Mouse (Mus musculus) Patski (cell line): ENCODE data around the gene Slc27a1. TPM values are rescaled to one million over a fixed set of nuclear protein-coding genes. Genes with fewer than 3 reads are reported as not detected.

Source experiments
- ATAC-seq: fragments of 100-300 bp; one replicate; pipeline ENCODE4 v1.8.0; 2021
- CTCF ChIA-PET: fragments of 350-600 bp; sonication (Branson Sonifier 250); formaldehyde crosslinking; loops from one replicate; lab custom pipeline; 2022; ENCODE audit warnings: inconsistent platforms; lab: Charles Lee
- POLR2A ChIA-PET: fragments of 350-600 bp; sonication (Branson Sonifier 250); formaldehyde crosslinking; loops from one replicate; lab custom pipeline; 2022; ENCODE audit warnings: antibody characterized with exemption, inconsistent platforms; lab: Charles Lee
- DNase-seq: peaks from one replicate; pipeline ENCODE4 v3.0.0-alpha.2; 2011; ENCODE audit warnings: low read depth, low spot score
- H3K27me3 ChIP-seq: fragments of 371-371 bp; one replicate; pipeline ENCODE4 v1.5.1; 2021
- CTCF ChIP-seq: fragments of 100-300 bp; IDR thresholded peaks from one replicate; pipeline ENCODE4 v1.5.1; 2021
- in situ Hi-C: fragments of 300-500 bp; cut with MboI; formaldehyde crosslinking; loops from 3 replicates; pipeline ENCODE4 v1.11.1; 2018; ENCODE audit warnings: low pct_unique_long_range_greater_than_20kb, mixed read lengths
- polyA plus RNA-seq: library from polyadenylated mRNA; unstranded; gene quantifications from one replicate; pipeline ENCODE4 v1.2.3, GENCODE M21; 2021

Slc27a1 gene
- polyA plus RNA-seq, 1 experiment from 2014 or later, result 40.9 TPM

DNA sequence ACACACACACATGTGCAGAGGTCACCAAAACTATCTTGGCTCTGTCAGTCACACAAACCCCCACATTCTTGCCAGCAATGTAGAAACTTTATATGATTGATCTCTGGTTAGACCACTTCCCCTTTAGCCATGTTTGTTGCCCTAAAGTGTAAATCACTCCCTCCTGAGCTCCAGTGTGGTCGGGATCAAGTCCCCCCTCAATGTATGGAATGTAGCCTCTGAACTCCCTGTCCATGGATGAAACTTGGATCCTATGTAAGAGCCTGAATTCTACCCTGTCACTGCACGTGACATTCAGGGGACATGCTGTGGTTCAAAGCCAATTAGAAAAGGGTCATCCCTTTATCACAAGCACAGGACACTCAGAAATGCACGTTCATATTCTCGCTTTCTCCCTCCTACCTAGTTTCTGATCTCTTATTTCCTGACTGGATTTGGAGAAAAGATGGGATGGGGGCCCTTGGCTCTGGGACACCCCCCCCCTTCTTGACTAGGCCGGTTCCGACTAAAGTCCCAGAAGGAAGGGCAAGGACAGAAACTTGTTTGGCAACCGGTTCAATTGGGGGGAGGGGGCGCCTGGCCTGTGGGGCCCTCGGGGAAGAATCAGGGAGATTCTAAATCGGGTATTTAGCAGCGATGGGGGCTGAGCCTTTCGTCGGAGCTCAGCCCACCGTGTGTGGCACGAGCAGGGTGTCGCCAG, 59.9 kb downstream of the Slc27a1 start:
- in situ Hi-C loops, result no loop called here
- DNase-seq (no peak), ATAC-seq (no peak)
- CTCF ChIA-PET, result no interaction called here
- POLR2A ChIA-PET, result no interaction called here
- no peak for TF ChIP-seq CTCF
- no peaks in the 10 kb centered on the region for H3K27me3 ChIP-seq

DNA sequence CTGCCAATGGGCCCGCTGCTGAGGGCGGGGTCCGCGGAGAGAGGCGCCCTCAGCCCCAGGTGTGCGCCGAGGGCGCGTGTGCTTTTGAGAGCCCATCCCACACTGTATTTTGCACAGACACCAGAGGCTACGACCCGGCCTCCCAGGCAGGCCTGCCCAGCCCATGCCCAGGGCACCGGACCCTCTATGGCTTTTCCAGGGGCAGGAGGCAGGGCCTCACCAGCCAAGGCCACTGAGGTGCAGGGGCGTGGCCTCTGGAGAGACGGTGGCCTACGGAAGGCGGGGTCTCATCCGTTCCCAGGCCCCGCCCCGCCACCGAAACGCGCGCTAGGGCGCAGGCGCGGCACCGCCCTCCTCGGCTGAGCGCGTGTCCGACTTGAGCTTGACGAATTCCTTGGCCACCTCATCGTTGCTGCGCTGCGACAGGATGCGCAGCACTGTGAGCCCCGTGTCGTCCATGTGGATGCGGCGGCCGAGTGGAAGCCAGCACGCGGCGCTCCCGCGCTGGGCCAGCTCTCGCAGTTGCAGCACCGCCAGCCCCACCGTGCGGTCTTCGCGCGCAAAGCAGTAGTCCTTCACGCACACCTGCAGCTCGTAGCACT, 60.5 kb downstream of the Slc27a1 start:
- ATAC-seq (peak; percentile 65), DNase-seq (peak; percentile 38)
- in situ Hi-C loops, result no loop called here
- H3K27me3 ChIP-seq, result no peaks in the 10 kb centered on the region
- ChIA-PET CTCF (interaction anchor here (0.9 kb wide), 1 partner anchor 8 kb away, joined by 3 read pairs; no protein-coding TSS in a partner anchor), POLR2A (no interaction called here)
- TF ChIP-seq CTCF, result no peak

DNA sequence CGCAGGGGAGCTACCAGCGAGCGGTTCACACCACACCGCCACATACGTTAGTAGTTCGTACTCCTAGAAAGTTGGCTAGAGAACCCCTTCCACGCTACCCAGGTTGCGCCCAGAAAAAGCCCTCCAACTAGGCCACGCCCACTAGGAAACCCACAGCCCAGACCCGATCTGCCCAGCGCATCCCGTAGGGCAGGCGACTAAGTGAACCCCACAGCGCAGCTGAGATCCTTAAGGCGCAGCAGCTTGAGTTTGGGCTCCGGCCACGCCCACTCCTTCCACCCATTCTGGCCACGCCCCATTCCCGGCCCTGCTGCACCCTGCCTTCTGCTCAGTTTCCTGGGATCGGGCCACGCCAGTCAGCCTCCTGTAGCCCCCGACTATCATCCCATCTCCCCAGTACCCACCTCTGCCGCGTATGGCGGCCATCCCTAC, 61.1 kb downstream of the Slc27a1 start:
- ATAC-seq, result peak; percentile 9
- POLR2A ChIA-PET, result no interaction called here
- no peak for DNase-seq
- CTCF ChIA-PET, result interaction anchor here (0.8 to 0.9 kb wide), 2 partner anchors 8 to 16 kb away, joined by 3 read pairs; no protein-coding TSS in a partner anchor
- in situ Hi-C loops, result no loop called here
- no peaks in the 10 kb centered on the region for H3K27me3 ChIP-seq
- no peak for TF ChIP-seq CTCF

DNA sequence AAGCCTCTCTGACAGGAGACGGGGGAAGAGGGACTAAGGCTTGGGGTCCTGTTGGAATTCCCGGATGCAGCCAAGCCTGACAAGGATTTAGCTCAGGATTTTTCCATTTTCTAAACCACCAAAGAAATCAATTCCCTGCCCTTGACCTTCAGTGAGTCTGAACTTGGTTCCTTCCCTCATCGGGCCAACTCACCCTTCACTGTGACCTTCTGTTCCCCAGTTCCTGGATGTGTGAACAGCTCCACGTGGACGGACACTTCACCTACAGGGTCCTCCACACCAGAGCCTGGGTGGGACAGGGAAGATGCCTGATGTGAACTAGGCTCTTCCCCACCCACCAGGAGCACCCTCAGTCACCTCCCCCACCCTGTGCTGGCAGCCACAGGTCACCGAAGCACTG, 62.1 kb downstream of the Slc27a1 start:
- ChIA-PET CTCF (interaction anchor here (0.8 to 1.3 kb wide), 2 partner anchors 15 to 30 kb away, joined by 3 read pairs; no protein-coding TSS in a partner anchor), POLR2A (no interaction called here)
- H3K27me3 ChIP-seq, result no peaks in the 10 kb centered on the region
- in situ Hi-C loops, result no loop called here
- DNase-seq (no peak), ATAC-seq (no peak)
- TF ChIP-seq CTCF, result no peak

DNA sequence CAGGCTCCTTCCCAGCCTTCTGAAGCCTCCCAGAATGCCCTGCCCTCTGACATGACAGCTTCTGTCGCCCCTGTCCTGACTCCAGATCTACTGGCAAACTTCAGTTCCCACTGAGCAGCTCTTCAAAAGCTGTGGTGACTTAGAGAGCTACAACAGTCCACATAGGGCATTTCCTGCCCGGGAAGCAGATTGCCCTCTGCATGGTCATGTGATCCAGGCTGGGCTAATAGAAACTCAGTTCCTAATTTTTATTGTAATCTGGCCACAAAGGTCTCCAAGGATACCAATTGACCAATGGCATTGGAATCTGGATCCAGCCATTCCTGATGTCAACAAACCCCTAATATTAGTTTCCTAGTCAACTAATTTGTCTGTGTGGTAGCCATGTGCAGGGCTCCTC, 63.2 kb downstream of the Slc27a1 start:
- in situ Hi-C loops, result no loop called here
- no peaks in the 10 kb centered on the region for H3K27me3 ChIP-seq
- no peak for ATAC-seq
- no peak for TF ChIP-seq CTCF
- no peak for DNase-seq
- POLR2A ChIA-PET, result no interaction called here
- CTCF ChIA-PET, result no interaction called here

DNA sequence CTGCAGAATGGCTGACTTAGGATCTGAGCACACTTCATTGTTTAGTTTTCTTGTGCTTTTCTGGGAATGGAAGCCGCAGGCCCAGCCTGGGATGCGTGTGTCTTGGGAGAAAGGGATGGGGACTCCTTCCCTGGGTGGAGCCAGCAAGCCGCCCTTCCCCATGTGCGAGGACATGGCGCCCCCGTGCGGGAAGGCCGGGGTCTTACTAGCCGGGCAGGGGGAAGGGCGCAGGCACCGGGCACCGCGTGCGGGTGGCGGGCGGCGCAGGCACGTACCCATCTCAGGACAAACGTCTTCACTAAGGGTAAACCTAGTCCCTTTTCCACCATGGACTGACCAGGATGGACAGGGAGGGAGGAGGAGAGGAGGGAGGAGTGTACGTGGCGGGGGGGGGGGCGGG, 64.5 kb downstream of the Slc27a1 start:
- TF ChIP-seq CTCF, result no peak
- in situ Hi-C loops, result no loop called here
- no peaks in the 10 kb centered on the region for H3K27me3 ChIP-seq
- DNase-seq (no peak), ATAC-seq (no peak)
- ChIA-PET CTCF (no interaction called here), POLR2A (no interaction called here)

DNA sequence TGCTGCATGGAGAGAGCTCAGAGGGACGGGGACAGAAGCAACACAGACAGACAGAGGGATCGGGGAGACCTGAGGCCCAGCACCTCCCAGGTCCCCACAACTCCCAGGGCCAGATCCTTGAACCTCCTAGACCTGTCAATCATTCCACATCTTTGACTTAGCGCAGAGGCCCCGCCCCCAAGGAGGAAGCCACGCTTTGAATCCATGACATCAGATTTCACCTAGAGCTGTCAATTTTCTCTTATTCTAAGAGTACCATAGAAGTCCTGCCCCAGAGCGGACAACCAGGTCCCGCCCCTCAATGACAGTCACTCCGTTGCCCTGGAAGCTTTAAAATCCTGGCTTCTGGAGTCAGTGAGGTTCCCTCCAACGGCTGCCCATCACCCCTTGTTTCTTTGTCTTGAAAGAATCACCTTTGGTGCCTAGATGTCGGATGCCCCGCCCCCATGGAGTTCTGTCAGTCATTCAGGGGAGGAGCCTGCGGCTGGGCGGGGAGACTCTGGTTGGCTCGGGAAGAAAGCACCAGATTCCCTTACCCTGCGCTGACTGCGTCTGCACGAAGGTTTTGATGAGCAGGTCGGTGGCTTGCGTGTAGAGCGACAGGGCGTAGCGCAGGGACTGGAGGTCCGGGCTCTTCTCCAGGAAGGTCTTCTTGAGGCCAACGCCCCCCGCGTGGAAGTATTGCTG, 65.4 kb downstream of the Slc27a1 start:
- ChIA-PET CTCF (no interaction called here), POLR2A (no interaction called here)
- ATAC-seq (no peak), DNase-seq (no peak)
- no peak for TF ChIP-seq CTCF
- in situ Hi-C loops, result no loop called here
- H3K27me3 ChIP-seq, result no peaks in the 10 kb centered on the region

Other genes starting within 250 kb of the Slc27a1 start
- gene Use1, start 202.0 kb upstream of the Slc27a1 start, polyA plus RNA-seq, result 123 TPM
- 19.9 TPM for gene Ocel1, start 197.6 kb upstream of the Slc27a1 start, polyA plus RNA-seq
- 140 TPM for gene Nr2f6, start 186.9 kb upstream of the Slc27a1 start, polyA plus RNA-seq
- 0.36 TPM for gene Ushbp1, start 173.1 kb upstream of the Slc27a1 start, polyA plus RNA-seq
- gene Babam1, start 172.0 kb upstream of the Slc27a1 start, polyA plus RNA-seq, result 103 TPM
- 9.0 TPM for gene Ankle1, start 162.9 kb upstream of the Slc27a1 start, polyA plus RNA-seq
- 73.0 TPM for gene Abhd8, start 105.2 kb upstream of the Slc27a1 start, polyA plus RNA-seq
- 81.5 TPM for gene Mrpl34, start 103.9 kb upstream of the Slc27a1 start, polyA plus RNA-seq
- 67.8 TPM for gene Dda1, start 99.7 kb upstream of the Slc27a1 start, polyA plus RNA-seq
- 38.2 TPM for gene Ano8, start 82.9 kb upstream of the Slc27a1 start, polyA plus RNA-seq
- gene Gtpbp3, start 80.8 kb upstream of the Slc27a1 start, polyA plus RNA-seq, result 44.1 TPM
- 0.21 TPM for gene Plvap, start 57.1 kb upstream of the Slc27a1 start, polyA plus RNA-seq
- gene Ccdc194, start 43.2 kb upstream of the Slc27a1 start, polyA plus RNA-seq, result 0.08 TPM
- 141 TPM for gene Bst2, start 31.4 kb upstream of the Slc27a1 start, polyA plus RNA-seq
- gene Mvb12a, start 26.0 kb upstream of the Slc27a1 start, polyA plus RNA-seq, result 103 TPM
- 3.4 TPM for gene Tmem221, start 10.0 kb upstream of the Slc27a1 start, polyA plus RNA-seq
- 0.85 TPM for gene Nxnl1, start 2.3 kb upstream of the Slc27a1 start, polyA plus RNA-seq
- gene Pgls, start 23.3 kb downstream of the Slc27a1 start, polyA plus RNA-seq, result 127 TPM
- gene Fam129c, start 28.8 kb downstream of the Slc27a1 start, polyA plus RNA-seq, result 10.8 TPM
- gene Colgalt1, start 42.1 kb downstream of the Slc27a1 start, polyA plus RNA-seq, result 117 TPM
- gene Unc13a, start 102.9 kb downstream of the Slc27a1 start, polyA plus RNA-seq, result 2.5 TPM
- gene Jak3, start 107.4 kb downstream of the Slc27a1 start, polyA plus RNA-seq, result 26.7 TPM
- 8.8 TPM for gene Insl3, start 120.3 kb downstream of the Slc27a1 start, polyA plus RNA-seq
- 1.4 TPM for gene B3gnt3, start 132.9 kb downstream of the Slc27a1 start, polyA plus RNA-seq
- gene Fcho1, start 156.8 kb downstream of the Slc27a1 start, polyA plus RNA-seq, result 5.6 TPM